Mouse (Mus musculus) lung, embryonic 14.5 days (tissue): ENCODE data around the gene Grm4. TPM values are rescaled to one million over a fixed set of nuclear protein-coding genes. Genes with fewer than 3 reads are reported as not detected.

Source experiments
- ATAC-seq: fragments of 200-750 bp; cut with Nextera tagmentation; 2 replicates; pipeline ENCODE4 v1.8.0; 2017; ENCODE audit warnings: mild to moderate bottlenecking, moderate TSS enrichment, moderate library complexity; ENCODE audit not compliant: insufficient read depth
- DNase-seq: peaks from one replicate; pipeline ENCODE4 v3.0.0-alpha.2; 2015
- H3K27ac ChIP-seq: fragments of 300-500 bp; sonication (generic); 2 replicates; pipeline ENCODE4 v1.5.1; 2014; ENCODE audit warnings: low read depth, mild to moderate bottlenecking, moderate library complexity
- H3K27me3 ChIP-seq: fragments of 300-500 bp; sonication (generic); 2 replicates; pipeline ENCODE4 v1.6.1; 2014; ENCODE audit warnings: low read length, control low read depth; ENCODE audit not compliant: insufficient read depth
- H3K36me3 ChIP-seq: fragments of 300-500 bp; sonication (generic); 2 replicates; pipeline ENCODE4 v1.6.1; 2014; ENCODE audit warnings: control low read depth; ENCODE audit not compliant: insufficient read depth
- H3K4me1 ChIP-seq: fragments of 300-500 bp; sonication (generic); 2 replicates; pipeline ENCODE4 v1.6.1; 2014; ENCODE audit warnings: antibody characterized with exemption, control low read depth; ENCODE audit not compliant: insufficient read depth
- H3K4me2 ChIP-seq: fragments of 300-500 bp; sonication (generic); 2 replicates; pipeline ENCODE4 v1.6.1; 2014; ENCODE audit warnings: mild to moderate bottlenecking
- H3K4me3 ChIP-seq: fragments of 300-500 bp; sonication (generic); 2 replicates; pipeline ENCODE4 v1.5.1; 2014; ENCODE audit warnings: low read depth, low read length
- H3K9ac ChIP-seq: fragments of 300-500 bp; sonication (generic); 2 replicates; pipeline ENCODE4 v1.6.1; 2014
- H3K9me3 ChIP-seq: fragments of 300-500 bp; sonication (generic); 2 replicates; pipeline ENCODE4 v1.6.1; 2016; ENCODE audit warnings: low read depth, low read length, control low read depth
- CTCF ChIP-seq: IDR thresholded peaks from 2 replicates; pipeline ENCODE4 v1.5.1; 2016; ENCODE audit warnings: antibody characterized with exemption, low read depth
- WGBS: fragments of 180-500 bp; shearing (Covaris S2); extraction: QIAGEN DNeasy Blood & Tissue Kit; methylation state at CpG from one replicate; pipeline ENCODE4 v1.1.7; 2014; 5-methylcytosine and 5-hydroxymethylcytosine counted together
- polyA plus RNA-seq: library from polyadenylated mRNA; unstranded; fragments of >200 nt; fragmentation: Nextera tagmentation; extraction: Ambion mirVana; gene quantifications from 2 replicates; pipeline ENCODE4 v1.2.1, GENCODE M21; 2014

Gene Grm4
- polyA plus RNA-seq, 1 experiment from 2014 or later, result 0.05 TPM

DNA sequence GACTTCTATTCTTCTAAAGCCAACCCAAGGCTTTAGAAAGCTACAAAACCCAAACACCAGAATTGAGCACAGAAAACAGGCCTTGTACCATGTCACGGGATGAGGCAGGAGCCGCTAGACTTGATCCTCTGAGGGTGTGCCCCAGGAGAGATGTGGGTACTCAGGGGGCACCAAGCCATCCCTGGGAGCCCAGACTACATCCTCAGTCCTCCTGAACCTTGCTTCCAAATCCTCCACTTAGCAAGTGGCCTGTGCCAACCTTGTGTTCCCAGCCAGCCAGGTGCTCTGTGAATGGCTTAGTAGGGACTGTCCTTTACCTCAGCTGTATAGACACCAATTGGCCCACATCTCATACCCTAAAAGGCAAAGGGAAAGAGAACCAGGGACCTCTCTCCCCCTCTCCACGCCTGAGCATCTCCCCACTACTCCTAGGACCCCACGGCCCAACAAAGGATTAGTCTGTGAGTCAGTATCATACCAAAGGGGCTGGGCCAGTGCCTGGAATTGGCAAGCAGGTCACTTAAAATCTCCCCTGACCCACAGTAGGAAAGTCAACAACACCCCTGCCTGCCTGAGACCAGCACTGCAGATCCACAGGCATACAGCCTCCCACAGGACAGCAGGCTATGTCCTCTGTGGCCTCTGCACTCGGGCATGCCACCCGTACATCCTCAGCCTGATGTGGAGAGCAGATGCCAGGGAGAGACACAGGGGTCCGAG is 14.2 kb downstream of the Grm4 start:
- Histone ChIP-seq H3K27ac (no peak overlapping the region), H3K4me2 (no peak overlapping the region), H3K27me3 (peaks cover 57% of the 10 kb centered on the region), H3K9me3 (no peaks in the 10 kb centered on the region), H3K36me3 (no peaks in the 10 kb centered on the region), H3K4me1 (no peaks in the 10 kb centered on the region), H3K9ac (no peak overlapping the region), H3K4me3 (no peak overlapping the region)
- DNase-seq (no peak), ATAC-seq (no peak)
- 81% methylated on average over 7 of the region's 7 CpGs for WGBS
- no peak for TF ChIP-seq CTCF

DNA sequence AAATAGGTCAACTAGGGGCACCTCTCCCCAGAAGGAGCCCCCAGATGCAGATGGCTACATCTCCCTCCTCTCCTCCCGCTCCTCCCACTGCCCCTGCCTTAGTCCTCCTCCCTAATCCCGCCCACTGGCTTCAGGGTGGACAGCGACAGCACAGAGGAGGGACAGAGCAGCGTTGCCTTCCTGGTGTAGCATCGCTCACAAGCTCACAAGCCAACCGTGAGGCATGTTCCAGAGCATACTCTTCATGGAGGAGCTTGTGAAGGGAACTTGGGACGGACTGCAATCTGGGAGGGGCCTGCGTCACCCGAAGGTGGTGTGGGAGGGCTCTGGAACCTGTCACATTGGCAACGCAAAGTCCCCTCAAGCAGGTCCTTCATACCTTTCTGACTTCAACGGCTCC is 14.8 kb downstream of the Grm4 start:
- H3K4me1 ChIP-seq, result no peaks in the 10 kb centered on the region
- no peak overlapping the region for H3K9ac ChIP-seq
- no peak overlapping the region for H3K27ac ChIP-seq
- H3K4me3 ChIP-seq, result no peak overlapping the region
- H3K9me3 ChIP-seq, result no peaks in the 10 kb centered on the region
- no peak for TF ChIP-seq CTCF
- no peak overlapping the region for H3K4me2 ChIP-seq
- peaks cover 50% of the 10 kb centered on the region for H3K27me3 ChIP-seq
- DNase-seq, result no peak
- ATAC-seq, result no peak
- WGBS, result 37% methylated on average over 11 of the region's 11 CpGs
- H3K36me3 ChIP-seq, result no peaks in the 10 kb centered on the region

DNA sequence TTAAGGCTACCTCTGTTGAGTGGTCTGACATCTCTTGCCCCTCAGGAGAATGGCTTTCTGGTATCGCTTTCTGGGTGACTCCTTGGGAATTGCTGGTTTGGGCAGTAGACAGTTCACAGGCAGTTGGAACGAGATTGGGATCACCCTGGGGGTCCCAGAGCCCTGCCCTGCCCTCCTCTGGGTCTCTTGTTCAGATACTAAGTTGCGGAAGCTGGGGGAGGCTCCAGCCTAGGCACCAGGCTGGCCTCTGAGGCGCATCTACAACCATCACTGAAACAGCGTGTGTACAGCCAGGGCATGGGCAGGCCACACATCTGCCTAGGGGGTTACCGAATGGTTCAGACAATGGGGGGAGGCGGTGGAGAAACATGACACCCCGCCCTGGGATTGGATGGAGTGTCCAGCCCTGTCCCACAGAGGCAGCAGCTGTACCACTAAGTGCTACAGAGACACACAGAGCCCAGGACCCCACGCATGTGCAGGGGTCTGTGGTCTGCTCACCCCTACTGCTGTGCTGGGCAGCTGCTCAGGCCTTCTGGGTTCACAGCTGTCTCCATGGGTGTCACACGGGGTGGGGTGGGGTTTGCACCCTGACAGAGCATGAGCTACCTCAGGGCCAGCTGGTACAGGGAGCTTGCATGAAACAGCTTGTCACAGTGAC is 15.9 kb downstream of the Grm4 start:
- no peak overlapping the region for H3K27ac ChIP-seq
- DNase-seq, result peak; percentile 71
- WGBS, result 19% methylated on average over 10 of the region's 10 CpGs

DNA sequence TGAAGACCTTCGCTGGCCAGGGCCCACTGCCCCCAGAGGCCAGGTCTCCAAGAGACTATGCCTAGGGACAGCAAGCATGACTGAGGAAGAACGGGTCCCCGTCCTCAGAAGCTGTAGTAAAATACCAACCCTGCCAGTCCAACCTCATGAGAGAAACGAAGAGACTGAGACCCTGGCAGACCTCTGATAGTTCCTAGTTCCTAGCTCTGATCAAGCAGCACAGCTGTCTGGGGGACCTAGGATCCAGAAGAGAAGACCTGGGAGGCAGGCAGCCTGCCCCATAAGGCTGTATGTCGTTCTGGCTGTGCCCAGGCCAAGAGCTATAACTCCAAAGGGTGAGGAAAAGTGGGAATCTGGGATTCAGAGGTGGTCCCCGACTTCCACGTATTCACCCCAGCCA is 17.3 kb downstream of the Grm4 start:
- Histone ChIP-seq H3K27ac (no peak overlapping the region), H3K36me3 (no peaks in the 10 kb centered on the region), H3K9ac (no peak overlapping the region), H3K4me1 (no peaks in the 10 kb centered on the region), H3K9me3 (no peaks in the 10 kb centered on the region), H3K4me3 (no peak overlapping the region), H3K4me2 (no peak overlapping the region), H3K27me3 (peaks cover 26% of the 10 kb centered on the region; the same call in 1 of the 2 replicates)
- ATAC-seq (no peak), DNase-seq (no peak)
- 51% methylated on average over 7 of the region's 7 CpGs for WGBS
- no peak for TF ChIP-seq CTCF

More for the DNA sequence above, 15.9 kb downstream of the Grm4 start:
- TF ChIP-seq CTCF, result no peak
- H3K9ac ChIP-seq, result no peak overlapping the region
- no peaks in the 10 kb centered on the region for H3K4me1 ChIP-seq
- ATAC-seq, result peak; percentile 89
- H3K9me3 ChIP-seq, result no peaks in the 10 kb centered on the region
- no peak overlapping the region for H3K4me2 ChIP-seq
- no peak overlapping the region for H3K4me3 ChIP-seq
- no peaks in the 10 kb centered on the region for H3K36me3 ChIP-seq
- H3K27me3 ChIP-seq, result peaks cover 40% of the 10 kb centered on the region

DNA sequence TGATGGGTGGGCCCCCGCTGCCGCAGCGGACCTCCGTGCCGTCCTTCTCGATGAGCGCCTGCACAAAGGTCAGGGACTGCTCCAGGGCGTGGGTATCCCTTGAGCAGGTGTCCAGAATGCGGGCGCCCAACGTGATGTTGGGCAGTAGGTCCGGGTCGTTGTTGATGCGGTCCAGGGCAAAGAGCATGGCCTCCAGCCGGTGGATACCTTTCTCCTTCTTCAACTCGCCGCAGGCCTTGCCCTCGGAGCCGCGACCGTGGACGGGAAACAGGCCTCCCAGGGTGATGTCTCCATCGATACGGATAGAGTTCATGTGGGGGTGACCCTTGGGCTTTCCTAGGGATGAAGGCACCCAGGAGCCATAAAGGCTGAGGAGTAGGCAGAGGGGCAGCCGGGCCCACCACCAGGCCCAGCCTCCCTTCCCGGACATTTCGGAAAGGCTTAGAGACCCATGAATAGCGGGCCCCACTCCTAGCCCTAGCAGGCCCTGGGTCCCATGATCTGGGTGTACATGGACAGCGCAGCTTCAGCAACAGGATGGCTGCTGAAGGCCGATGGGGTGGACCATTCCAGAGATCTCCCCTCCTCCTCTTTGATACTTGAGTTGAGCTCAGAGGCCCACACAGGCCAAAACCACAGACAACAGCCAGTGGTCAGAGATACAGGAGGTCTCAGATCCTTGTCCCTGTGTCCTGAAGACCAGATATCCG is 18.3 kb downstream of the Grm4 start:
- WGBS, result 53% methylated on average over 31 of the region's 31 CpGs
- DNase-seq (no peak), ATAC-seq (no peak)
- no peak for TF ChIP-seq CTCF
- Histone ChIP-seq H3K4me1 (no peaks in the 10 kb centered on the region), H3K27me3 (peaks cover 20% of the 10 kb centered on the region; the same call in 1 of the 2 replicates), H3K9me3 (no peaks in the 10 kb centered on the region), H3K9ac (no peak overlapping the region), H3K4me3 (no peak overlapping the region), H3K4me2 (no peak overlapping the region), H3K27ac (no peak overlapping the region), H3K36me3 (no peaks in the 10 kb centered on the region)

DNA sequence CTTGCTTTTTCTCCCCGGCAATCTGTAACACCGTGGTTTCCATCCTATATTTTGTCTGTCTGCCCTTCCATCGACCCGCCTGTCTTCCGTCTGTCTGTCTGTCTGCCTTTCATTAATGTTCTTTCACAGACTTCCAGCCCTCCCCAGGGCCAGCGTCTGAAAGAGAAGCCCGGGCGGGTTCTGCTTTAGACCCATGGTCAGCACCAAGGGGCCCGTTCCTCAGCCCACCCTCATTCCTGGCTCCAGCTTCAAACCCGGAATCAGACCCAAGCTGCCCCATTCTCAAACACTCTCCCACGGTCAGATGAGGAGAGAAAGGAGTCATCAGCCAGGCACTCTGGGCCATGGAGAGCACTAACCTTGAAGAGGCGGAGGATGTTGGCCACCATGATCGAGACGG is 18.9 kb downstream of the Grm4 start:
- H3K27me3 ChIP-seq, result peaks cover 20% of the 10 kb centered on the region; the same call in 1 of the 2 replicates
- no peak overlapping the region for H3K4me3 ChIP-seq
- no peaks in the 10 kb centered on the region for H3K36me3 ChIP-seq
- no peak for ATAC-seq
- no peak for TF ChIP-seq CTCF
- no peaks in the 10 kb centered on the region for H3K4me1 ChIP-seq
- H3K9ac ChIP-seq, result no peak overlapping the region
- no peak overlapping the region for H3K27ac ChIP-seq
- no peak for DNase-seq
- H3K4me2 ChIP-seq, result no peak overlapping the region
- 23% methylated on average over 14 of the region's 14 CpGs for WGBS
- no peaks in the 10 kb centered on the region for H3K9me3 ChIP-seq
